Mouse (Mus musculus) adrenal gland, adult 8-10 months (tissue): ENCODE measurements around the gene Dclk2. TPM values are rescaled to one million over a fixed set of nuclear protein-coding genes. Genes with fewer than 3 reads are reported as not detected.

ENCODE experiments used
- DNase-seq: peaks from one replicate; pipeline ENCODE4 v3.0.0; 2022
- total RNA-seq, 4 experiments: library from RNA; stranded (reverse); gene quantifications; 2 replicates each; pipeline ENCODE4 v1.2.4; 2022

Gene Dclk2
- total RNA-seq, 4 experiments from 2014 or later, result 5.9 to 9.0 (median 8.8) TPM

GRCm38 (mm10) chr3:86793720-86794191, 126.9 kb downstream of the Dclk2 start:
- peak; percentile 50 for DNase-seq

GRCm38 (mm10) chr3:86793264-86793663, 127.4 kb downstream of the Dclk2 start:
- DNase-seq, result no peak

- no peak for DNase-seq
These were observed 130.9 kb downstream of the Dclk2 start for GRCm38 (mm10) chr3:86789752-86790151.

GRCm38 (mm10) chr3:86788711-86789110, 131.9 kb downstream of the Dclk2 start:
- peak; percentile 61 for DNase-seq

- DNase-seq, result peak; percentile 29
These were observed 133.1 kb downstream of the Dclk2 start for GRCm38 (mm10) chr3:86787423-86788123.

- DNase-seq, result peak; percentile 51
These were observed 133.8 kb downstream of the Dclk2 start for GRCm38 (mm10) chr3:86786845-86787351.

GRCm38 (mm10) chr3:86786280-86786679, 134.4 kb downstream of the Dclk2 start:
- no peak for DNase-seq

GRCm38 (mm10) chr3:86784930-86785329, 135.7 kb downstream of the Dclk2 start:
- DNase-seq, result no peak

GRCm38 (mm10) chr3:86784051-86784450, 136.6 kb downstream of the Dclk2 start:
- no peak for DNase-seq

- no peak for DNase-seq
These were observed 140.9 kb downstream of the Dclk2 start for GRCm38 (mm10) chr3:86779704-86780103.

GRCm38 (mm10) chr3:86775444-86775828, 145.2 kb downstream of the Dclk2 start:
- DNase-seq, result no peak

- no peak for DNase-seq
These were observed 145.8 kb downstream of the Dclk2 start for GRCm38 (mm10) chr3:86774566-86775443.

GRCm38 (mm10) chr3:86768969-86769368, 151.7 kb downstream of the Dclk2 start:
- DNase-seq, result no peak

- DNase-seq, result no peak
These were observed 152.1 kb downstream of the Dclk2 start for GRCm38 (mm10) chr3:86768553-86768952.

GRCm38 (mm10) chr3:86762456-86762855, 158.2 kb downstream of the Dclk2 start:
- DNase-seq, result no peak

GRCm38 (mm10) chr3:86762036-86762415, 158.6 kb downstream of the Dclk2 start:
- no peak for DNase-seq

- DNase-seq, result peak; percentile 46
These were observed 159.3 kb downstream of the Dclk2 start for GRCm38 (mm10) chr3:86761095-86762035.

GRCm38 (mm10) chr3:86760474-86760873, 160.2 kb downstream of the Dclk2 start:
- no peak for DNase-seq

- DNase-seq, result no peak
These were observed 160.8 kb downstream of the Dclk2 start for GRCm38 (mm10) chr3:86759834-86760233.

GRCm38 (mm10) chr3:86759383-86759782, 161.3 kb downstream of the Dclk2 start:
- no peak for DNase-seq

- DNase-seq, result no peak
These were observed 161.9 kb downstream of the Dclk2 start for GRCm38 (mm10) chr3:86758727-86759126.

GRCm38 (mm10) chr3:86756548-86756947, 164.1 kb downstream of the Dclk2 start:
- no peak for DNase-seq
